Mouse (Mus musculus): ENCODE data around the gene Cnbd2. TPM values are rescaled to one million over a fixed set of nuclear protein-coding genes. Genes with fewer than 3 reads are reported as not detected.
A peak's percentile ranks its signal among the peaks of the same experiment; 100 is the strongest.
"Not testable (repeated sequence)": the region's sequence is repeated elsewhere in the genome, so short reads cannot be mapped to it uniquely, and the experiment has no call there.

Gene Cnbd2
- polyA plus RNA-seq, 1 experiment from 2014 or later: 3.8 TPM

GRCm38 (mm10) chr2:156381350-156381749 lies 69.3 kb downstream of the Cnbd2 start:
- H3K4me2 ChIP-seq (ENCODE audit: low read depth, low read length): no peak overlapping the region
- H3K27me3 ChIP-seq (replicated peaks; ENCODE audit: control insufficient read depth, insufficient read depth, low read length): no peaks in the 10 kb centered on the region
- 69% methylated on average over 4 of the region's 4 CpGs for WGBS
- ATAC-seq (ENCODE audit: low read depth) (no peak; the same call in 1 of the 2 replicates), DNase-seq (ENCODE audit: low spot score) (peak; percentile 44)
- H3K4me1 ChIP-seq (ENCODE audit: control insufficient read depth, insufficient read depth, low read length): no peaks in the 10 kb centered on the region
- H3K9ac ChIP-seq (ENCODE audit: low read depth, low read length): no peak overlapping the region
- peaks cover 10% of the 10 kb centered on the region for H3K9me3 ChIP-seq (ENCODE audit: control insufficient read depth, low read length)
- no peak overlapping the region for H3K4me3 ChIP-seq (ENCODE audit: low read depth, low read length)
- no peak overlapping the region for H3K27ac ChIP-seq (replicated peaks; ENCODE audit: low read depth, low read length)
- H3K36me3 ChIP-seq (ENCODE audit: control insufficient read depth, insufficient read depth, low read length): no peaks in the 10 kb centered on the region

- not testable (repeated sequence) for H3K4me1 ChIP-seq (ENCODE audit: control insufficient read depth, insufficient read depth, low read length); H3K27ac ChIP-seq (replicated peaks; ENCODE audit: low read depth, low read length); H3K9me3 ChIP-seq (ENCODE audit: control insufficient read depth, low read length); H3K36me3 ChIP-seq (ENCODE audit: control insufficient read depth, insufficient read depth, low read length); H3K27me3 ChIP-seq (replicated peaks; ENCODE audit: control insufficient read depth, insufficient read depth, low read length)
- Histone ChIP-seq H3K4me2 (ENCODE audit: low read depth, low read length) (peak overlapping the region; percentile 48), H3K4me3 (ENCODE audit: low read depth, low read length) (peak overlapping the region; percentile 38), H3K9ac (ENCODE audit: low read depth, low read length) (peak overlapping the region; percentile 61)
- ATAC-seq (ENCODE audit: low read depth): peak; percentile 94
- peak; percentile 92 for DNase-seq (ENCODE audit: low spot score)
- 0% methylated on average over 1 of the region's 63 CpGs for WGBS
These were observed 80.5 kb downstream of the Cnbd2 start for GRCm38 (mm10) chr2:156392461-156393154.

- H3K4me3 ChIP-seq (ENCODE audit: low read depth, low read length): peak overlapping the region; percentile 38
- 64% methylated on average over 5 of the region's 5 CpGs for WGBS
- no peaks in the 10 kb centered on the region for H3K36me3 ChIP-seq (ENCODE audit: control insufficient read depth, insufficient read depth, low read length)
- H3K27me3 ChIP-seq (replicated peaks; ENCODE audit: control insufficient read depth, insufficient read depth, low read length): no peaks in the 10 kb centered on the region
- peak overlapping the region; percentile 61 for H3K9ac ChIP-seq (ENCODE audit: low read depth, low read length)
- DNase-seq (ENCODE audit: low spot score) (no peak), ATAC-seq (ENCODE audit: low read depth) (peak; percentile 31)
- peaks cover 4% of the 10 kb centered on the region; the same call in 1 of the 2 replicates for H3K4me1 ChIP-seq (ENCODE audit: control insufficient read depth, insufficient read depth, low read length)
- no peaks in the 10 kb centered on the region for H3K9me3 ChIP-seq (ENCODE audit: control insufficient read depth, low read length)
- no peak overlapping the region for H3K27ac ChIP-seq (replicated peaks; ENCODE audit: low read depth, low read length)
- peak overlapping the region; percentile 48 for H3K4me2 ChIP-seq (ENCODE audit: low read depth, low read length)
These were observed 81.2 kb downstream of the Cnbd2 start for GRCm38 (mm10) chr2:156393155-156393828.

- 91% methylated on average over 4 of the region's 4 CpGs for WGBS
- ATAC-seq (ENCODE audit: low read depth) (no peak), DNase-seq (ENCODE audit: low spot score) (no peak)
- Histone ChIP-seq H3K27ac (replicated peaks; ENCODE audit: low read depth, low read length) (no peak overlapping the region), H3K36me3 (ENCODE audit: control insufficient read depth, insufficient read depth, low read length) (no peaks in the 10 kb centered on the region), H3K4me1 (ENCODE audit: control insufficient read depth, insufficient read depth, low read length) (peaks cover 4% of the 10 kb centered on the region; the same call in 1 of the 2 replicates), H3K9ac (ENCODE audit: low read depth, low read length) (no peak overlapping the region), H3K27me3 (replicated peaks; ENCODE audit: control insufficient read depth, insufficient read depth, low read length) (no peaks in the 10 kb centered on the region), H3K4me2 (ENCODE audit: low read depth, low read length) (no peak overlapping the region), H3K9me3 (ENCODE audit: control insufficient read depth, low read length) (no peaks in the 10 kb centered on the region), H3K4me3 (ENCODE audit: low read depth, low read length) (no peak overlapping the region)
These were observed 82.2 kb downstream of the Cnbd2 start for GRCm38 (mm10) chr2:156394282-156394681.

- peaks cover 4% of the 10 kb centered on the region; the same call in 1 of the 2 replicates for H3K4me1 ChIP-seq (ENCODE audit: control insufficient read depth, insufficient read depth, low read length)
- no peak overlapping the region for H3K4me2 ChIP-seq (ENCODE audit: low read depth, low read length)
- no peak overlapping the region for H3K27ac ChIP-seq (replicated peaks; ENCODE audit: low read depth, low read length)
- H3K4me3 ChIP-seq (ENCODE audit: low read depth, low read length): no peak overlapping the region
- H3K27me3 ChIP-seq (replicated peaks; ENCODE audit: control insufficient read depth, insufficient read depth, low read length): no peaks in the 10 kb centered on the region
- H3K9ac ChIP-seq (ENCODE audit: low read depth, low read length): no peak overlapping the region
- H3K36me3 ChIP-seq (ENCODE audit: control insufficient read depth, insufficient read depth, low read length): no peaks in the 10 kb centered on the region
- no peaks in the 10 kb centered on the region for H3K9me3 ChIP-seq (ENCODE audit: control insufficient read depth, low read length)
- ATAC-seq (ENCODE audit: low read depth) (no peak), DNase-seq (ENCODE audit: low spot score) (no peak)
- WGBS: 93% methylated on average over 2 of the region's 2 CpGs
These were observed 84.0 kb downstream of the Cnbd2 start for GRCm38 (mm10) chr2:156396096-156396495.

- ATAC-seq (ENCODE audit: low read depth): no peak
- WGBS: 91% methylated on average over 7 of the region's 7 CpGs
- H3K4me1 ChIP-seq (ENCODE audit: control insufficient read depth, insufficient read depth, low read length): peaks cover 4% of the 10 kb centered on the region; the same call in 1 of the 2 replicates
- no peak overlapping the region for H3K9ac ChIP-seq (ENCODE audit: low read depth, low read length)
- H3K4me2 ChIP-seq (ENCODE audit: low read depth, low read length): no peak overlapping the region
- no peak overlapping the region for H3K27ac ChIP-seq (replicated peaks; ENCODE audit: low read depth, low read length)
- no peaks in the 10 kb centered on the region for H3K27me3 ChIP-seq (replicated peaks; ENCODE audit: control insufficient read depth, insufficient read depth, low read length)
- no peak for DNase-seq (ENCODE audit: low spot score)
- no peaks in the 10 kb centered on the region for H3K36me3 ChIP-seq (ENCODE audit: control insufficient read depth, insufficient read depth, low read length)
- H3K9me3 ChIP-seq (ENCODE audit: control insufficient read depth, low read length): no peaks in the 10 kb centered on the region
- no peak overlapping the region for H3K4me3 ChIP-seq (ENCODE audit: low read depth, low read length)
These were observed 85.9 kb downstream of the Cnbd2 start for GRCm38 (mm10) chr2:156397988-156398387.

- H3K27ac ChIP-seq (replicated peaks; ENCODE audit: low read depth, low read length): no peak overlapping the region
- no peak overlapping the region for H3K4me3 ChIP-seq (ENCODE audit: low read depth, low read length)
- no peak overlapping the region for H3K9ac ChIP-seq (ENCODE audit: low read depth, low read length)
- no peaks in the 10 kb centered on the region for H3K4me1 ChIP-seq (ENCODE audit: control insufficient read depth, insufficient read depth, low read length)
- no peaks in the 10 kb centered on the region for H3K36me3 ChIP-seq (ENCODE audit: control insufficient read depth, insufficient read depth, low read length)
- H3K9me3 ChIP-seq (ENCODE audit: control insufficient read depth, low read length): no peaks in the 10 kb centered on the region
- no peak overlapping the region for H3K4me2 ChIP-seq (ENCODE audit: low read depth, low read length)
- peak; percentile 32 for DNase-seq (ENCODE audit: low spot score)
- H3K27me3 ChIP-seq (replicated peaks; ENCODE audit: control insufficient read depth, insufficient read depth, low read length): no peaks in the 10 kb centered on the region
- no peak for ATAC-seq (ENCODE audit: low read depth)
- 59% methylated on average over 1 of the region's 1 CpGs for WGBS
These were observed 87.4 kb downstream of the Cnbd2 start for GRCm38 (mm10) chr2:156399485-156399884.

GRCm38 (mm10) chr2:156401331-156401730 lies 89.2 kb downstream of the Cnbd2 start:
- no peaks in the 10 kb centered on the region for H3K36me3 ChIP-seq (ENCODE audit: control insufficient read depth, insufficient read depth, low read length)
- no peaks in the 10 kb centered on the region for H3K27me3 ChIP-seq (replicated peaks; ENCODE audit: control insufficient read depth, insufficient read depth, low read length)
- H3K4me3 ChIP-seq (ENCODE audit: low read depth, low read length): no peak overlapping the region
- H3K9ac ChIP-seq (ENCODE audit: low read depth, low read length): no peak overlapping the region
- WGBS: 8% methylated on average over 9 of the region's 9 CpGs
- DNase-seq (ENCODE audit: low spot score): peak; percentile 87
- H3K4me2 ChIP-seq (ENCODE audit: low read depth, low read length): peak overlapping the region; percentile 34
- peak; percentile 85 for ATAC-seq (ENCODE audit: low read depth)
- no peak overlapping the region for H3K27ac ChIP-seq (replicated peaks; ENCODE audit: low read depth, low read length)
- H3K4me1 ChIP-seq (ENCODE audit: control insufficient read depth, insufficient read depth, low read length): no peaks in the 10 kb centered on the region
- no peaks in the 10 kb centered on the region for H3K9me3 ChIP-seq (ENCODE audit: control insufficient read depth, low read length)

Measured in embryonic facial prominence, embryonic 14.5 days (tissue).